Mouse (Mus musculus) liver, adult 2 months (tissue): ENCODE measurements around the gene Rtp1. TPM values are rescaled to one million over a fixed set of nuclear protein-coding genes. Genes with fewer than 3 reads are reported as not detected.

ENCODE experiments used
- DNase-seq: peaks from one replicate; pipeline ENCODE4 v3.0.0-alpha.2; 2011; ENCODE audit warnings: low read depth, low spot score; ENCODE audit errors: extremely low read depth
- H3K27ac ChIP-seq: fragments of 200-500 bp; replicated peaks from 2 replicates; pipeline ENCODE4 v1.5.1; 2012; ENCODE audit warnings: low read depth, mild to moderate bottlenecking, control low read depth, inconsistent platforms, low read length; ENCODE audit not compliant: insufficient read depth
- H3K27me3 ChIP-seq: fragments of 200-500 bp; 2 replicates; pipeline ENCODE4 v1.6.1; 2012; ENCODE audit warnings: mild to moderate bottlenecking, moderate library complexity, low read length, inconsistent platforms; ENCODE audit not compliant: control insufficient read depth, insufficient read depth
- H3K36me3 ChIP-seq: fragments of 200-500 bp; 2 replicates; pipeline ENCODE4 v1.6.1; 2012; ENCODE audit warnings: low read length, inconsistent platforms; ENCODE audit not compliant: control insufficient read depth, insufficient read depth
- H3K4me1 ChIP-seq: fragments of 200-500 bp; 2 replicates; pipeline ENCODE4 v1.6.1; 2011; ENCODE audit warnings: low read length; ENCODE audit not compliant: control insufficient read depth, insufficient read depth
- H3K4me3 ChIP-seq: fragments of 200-500 bp; 2 replicates; pipeline ENCODE4 v1.5.1; 2011; ENCODE audit warnings: low read depth, mild to moderate bottlenecking, control low read depth, low read length, moderate library complexity; ENCODE audit not compliant: insufficient read depth
- H3K79me2 ChIP-seq: fragments of 200-500 bp; 2 replicates; pipeline ENCODE4 v1.6.1; 2012; ENCODE audit warnings: inconsistent platforms, mild to moderate bottlenecking, low read length, moderate library complexity; ENCODE audit not compliant: control insufficient read depth, insufficient read depth
- H3K9ac ChIP-seq: fragments of 200-500 bp; 2 replicates; pipeline ENCODE4 v1.6.1; 2012; ENCODE audit warnings: low read depth, mild to moderate bottlenecking, control low read depth, inconsistent platforms, low read length
- CTCF ChIP-seq: fragments of 200-500 bp; IDR thresholded peaks from 2 replicates; pipeline ENCODE4 v1.5.1; 2011; ENCODE audit warnings: low read depth, low read length, control low read depth
- POLR2A ChIP-seq: fragments of 200-500 bp; IDR thresholded peaks from 2 replicates; pipeline ENCODE4 v1.6.1; 2011; ENCODE audit warnings: low read length, control low read depth; ENCODE audit not compliant: insufficient read depth; ENCODE audit errors: extremely low read depth
- WGBS: fragments of 180-500 bp; shearing (Covaris S2); methylation state at CpG from one replicate; pipeline ENCODE4 v1.1.7; 2018; 5-methylcytosine and 5-hydroxymethylcytosine counted together
- polyA plus RNA-seq: library from polyadenylated mRNA; depleted of rRNA; stranded (reverse); fragments of >200 nt; gene quantifications from 2 replicates; pipeline ENCODE4 v1.2.3, GENCODE M21; 2012; rRNA removed
- total RNA-seq: library from RNA; depleted of rRNA; stranded (reverse); fragments of >200 nt; gene quantifications from 2 replicates; pipeline ENCODE4 v1.2.3, GENCODE M21; 2014; rRNA removed

Rtp1 gene
- total and polyA plus RNA-seq, 2 experiments, result not detected

DNA sequence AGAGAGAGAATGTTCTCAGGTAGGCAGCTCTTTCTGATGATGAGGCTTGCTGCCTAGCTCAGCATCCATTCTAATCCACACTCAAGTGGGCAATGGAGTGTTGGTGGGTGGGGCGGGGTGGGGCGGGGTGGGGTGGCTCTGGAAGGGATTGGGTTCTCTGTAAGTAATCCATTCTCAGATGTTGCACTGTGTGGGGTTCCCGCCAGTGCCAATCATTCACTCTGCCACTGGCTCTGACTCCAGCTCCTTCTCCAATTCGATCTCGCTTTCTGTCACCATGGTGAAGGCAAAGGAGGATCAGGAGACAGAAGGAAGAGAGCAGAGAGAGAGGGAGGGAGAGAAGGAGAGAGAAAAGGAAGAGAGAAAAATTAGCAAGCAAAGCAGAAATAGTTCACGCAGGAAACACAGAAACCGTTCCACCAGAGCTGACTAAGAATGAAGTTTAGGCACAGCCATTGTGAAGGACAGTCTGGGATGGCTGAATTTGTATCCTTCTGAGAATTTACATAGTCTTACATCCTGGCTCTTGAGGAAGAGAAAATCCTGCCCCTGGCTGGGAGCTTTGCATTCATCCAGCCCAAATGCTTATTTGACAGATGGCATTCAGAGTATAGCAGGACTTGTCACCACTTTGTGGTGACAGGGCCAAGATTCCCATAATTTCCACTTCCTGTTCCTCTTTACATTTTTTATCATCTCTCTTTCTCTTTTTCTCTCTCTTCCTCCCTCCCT is 51.1 kb downstream of the Rtp1 start:
- no peaks in the 10 kb centered on the region for H3K79me2 ChIP-seq
- H3K27ac ChIP-seq, result no peak overlapping the region
- no peak for DNase-seq
- peaks cover 61% of the 10 kb centered on the region for H3K36me3 ChIP-seq
- WGBS, result 95% methylated on average over 7 of the region's 7 CpGs
- no peak for TF ChIP-seq POLR2A
- no peak for TF ChIP-seq CTCF
- H3K9ac ChIP-seq, result no peak overlapping the region
- H3K27me3 ChIP-seq, result no peaks in the 10 kb centered on the region
- H3K4me3 ChIP-seq, result no peak overlapping the region
- no peaks in the 10 kb centered on the region for H3K4me1 ChIP-seq

GRCm38 (mm10) chr16:23482218-23482617 is 53.3 kb downstream of the Rtp1 start:
- Histone ChIP-seq H3K4me1 (no peaks in the 10 kb centered on the region), H3K27me3 (no peaks in the 10 kb centered on the region), H3K27ac (no peak overlapping the region), H3K79me2 (no peaks in the 10 kb centered on the region), H3K4me3 (no peak overlapping the region), H3K36me3 (peaks cover 58% of the 10 kb centered on the region), H3K9ac (no peak overlapping the region)
- 96% methylated on average over 3 of the region's 3 CpGs for WGBS
- TF ChIP-seq CTCF (no peak), POLR2A (no peak)
- DNase-seq, result no peak

DNA sequence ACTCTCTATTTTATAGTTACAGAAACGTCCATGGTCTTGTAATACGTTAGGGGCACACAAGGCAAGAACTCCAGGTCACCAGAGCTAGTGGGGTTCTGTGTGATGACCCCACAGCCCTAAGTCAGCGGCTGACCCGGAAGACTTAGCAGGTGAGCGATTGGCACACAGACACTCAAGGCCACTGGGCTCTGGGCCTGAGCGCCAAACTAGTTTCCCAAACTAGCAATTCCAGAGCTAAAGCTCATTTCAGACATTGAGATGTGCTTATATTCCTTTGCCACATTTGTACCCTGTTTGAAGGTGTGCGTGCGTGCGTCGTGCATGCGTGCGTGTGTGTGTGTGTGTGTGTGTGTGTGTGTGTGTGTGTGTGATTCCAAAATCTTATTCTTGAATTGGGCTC is 53.9 kb downstream of the Rtp1 start:
- no peak overlapping the region for H3K9ac ChIP-seq
- TF ChIP-seq POLR2A (no peak), CTCF (no peak)
- H3K79me2 ChIP-seq, result no peaks in the 10 kb centered on the region
- H3K4me3 ChIP-seq, result no peak overlapping the region
- WGBS, result 88% methylated on average over 12 of the region's 12 CpGs
- DNase-seq, result no peak
- no peaks in the 10 kb centered on the region for H3K4me1 ChIP-seq
- no peak overlapping the region for H3K27ac ChIP-seq
- peaks cover 59% of the 10 kb centered on the region for H3K36me3 ChIP-seq
- H3K27me3 ChIP-seq, result no peaks in the 10 kb centered on the region

GRCm38 (mm10) chr16:23483292-23483691 is 54.4 kb downstream of the Rtp1 start:
- Histone ChIP-seq H3K4me3 (no peak overlapping the region), H3K4me1 (no peaks in the 10 kb centered on the region), H3K9ac (no peak overlapping the region), H3K27me3 (no peaks in the 10 kb centered on the region), H3K27ac (no peak overlapping the region), H3K79me2 (no peaks in the 10 kb centered on the region), H3K36me3 (peaks cover 58% of the 10 kb centered on the region)
- DNase-seq, result no peak
- no peak for TF ChIP-seq POLR2A
- TF ChIP-seq CTCF, result no peak
- 86% methylated on average over 10 of the region's 10 CpGs for WGBS

Other genes with a start within 250 kb of the Rtp1 start
- gene St6gal1, start 204.4 kb upstream of the Rtp1 start, total RNA-seq, result 36.7 and 50.3 TPM in 2 replicates
- gene St6gal1, start 204.4 kb upstream of the Rtp1 start, polyA plus RNA-seq, result 38.1 and 41.3 TPM in 2 replicates
- gene Rtp4, start 91.2 kb downstream of the Rtp1 start, total RNA-seq, result 11.3 and 16.9 TPM in 2 replicates
- gene Rtp4, start 91.2 kb downstream of the Rtp1 start, polyA plus RNA-seq, result 14.2 and 25.2 TPM in 2 replicates
- gene Masp1, start 91.7 kb downstream of the Rtp1 start, total RNA-seq, result 71.1 and 83.3 TPM in 2 replicates
- gene Masp1, start 91.7 kb downstream of the Rtp1 start, polyA plus RNA-seq, result 53.7 and 61.3 TPM in 2 replicates